Mouse (Mus musculus): Measurements from ENCODE around the gene Bcl11b.

Bcl11b gene

DNA sequence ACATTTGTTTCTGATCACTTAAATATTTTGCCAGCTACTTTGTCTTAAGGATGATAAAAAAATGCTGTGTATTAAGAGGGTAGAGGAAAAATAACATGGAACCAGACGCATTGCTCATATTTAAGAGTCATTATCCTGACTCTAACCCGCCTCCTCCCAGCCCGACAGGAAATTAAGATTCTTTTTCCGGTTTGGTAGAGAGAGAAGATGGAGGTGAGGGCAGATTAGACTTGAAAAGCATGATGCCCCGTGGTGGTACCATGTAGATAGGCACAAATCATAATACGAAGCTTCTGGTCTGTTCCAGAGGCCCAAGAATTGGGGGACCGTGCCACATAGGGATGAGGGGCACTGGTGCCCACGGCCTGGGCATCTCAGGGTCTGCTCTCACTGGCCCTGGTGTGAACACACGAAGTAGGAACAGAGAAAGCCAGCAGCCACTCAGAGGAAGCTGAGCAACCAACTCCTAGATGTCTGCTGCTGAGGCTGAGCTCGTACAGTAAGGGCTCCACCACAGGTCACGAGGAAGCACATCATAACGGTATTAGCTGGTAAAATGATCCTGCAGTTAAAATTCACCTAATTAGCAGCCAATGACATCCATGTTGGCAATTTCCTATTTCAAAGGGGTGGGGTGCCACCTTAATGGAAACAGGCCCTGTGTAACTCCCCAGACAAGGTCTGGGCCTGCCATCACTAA, 32.2 kb downstream of the Bcl11b start:
- DNase-seq (ENCODE audit: low read depth, low spot score) = no peak

DNA sequence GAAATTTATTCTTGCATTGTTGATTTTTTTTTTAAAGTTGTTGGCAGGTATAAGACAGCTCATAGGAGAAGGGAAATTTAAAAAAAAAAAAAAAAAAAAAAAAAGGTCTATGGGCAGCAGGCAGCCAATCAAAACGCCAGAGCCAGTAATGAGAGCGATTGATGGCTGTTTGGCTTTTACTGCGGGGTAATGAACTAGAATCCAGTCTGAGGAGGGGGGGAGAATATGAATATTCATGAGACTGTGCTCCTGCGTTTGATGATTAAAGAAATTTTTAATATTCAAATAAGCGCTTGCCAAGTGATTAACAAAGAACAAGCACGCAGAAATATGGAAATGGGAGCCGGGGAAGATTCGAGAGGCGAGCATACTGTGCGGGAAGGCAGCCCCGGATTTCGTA, 32.8 kb downstream of the Bcl11b start:
- no peak for DNase-seq (ENCODE audit: low read depth, low spot score)

DNA sequence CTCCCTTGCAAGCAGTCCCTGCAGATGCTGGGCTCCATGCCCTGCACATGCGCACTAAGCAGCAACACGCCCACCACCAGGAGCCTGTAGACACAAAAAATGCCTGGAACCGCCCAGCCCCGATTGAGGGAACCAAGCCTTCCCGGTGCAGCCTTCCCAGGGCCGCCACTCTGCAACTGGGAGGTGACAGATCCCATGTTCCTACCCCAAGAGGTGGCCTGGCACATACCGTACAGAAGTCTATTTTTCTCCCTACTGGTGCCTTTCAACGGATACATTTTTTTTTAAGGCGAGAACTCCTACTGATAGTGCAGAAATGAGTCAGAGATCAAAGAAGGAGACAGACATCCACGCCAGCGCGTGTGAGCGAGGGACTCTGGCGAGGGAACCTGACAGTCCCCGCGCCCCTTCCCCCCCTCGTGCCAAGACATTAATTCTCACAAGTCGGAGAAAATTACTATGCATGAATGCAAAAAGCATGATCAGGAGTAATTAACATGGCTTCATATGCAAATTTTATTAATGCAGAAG, 33.5 kb downstream of the Bcl11b start:
- no peak for DNase-seq (ENCODE audit: low read depth, low spot score)

DNA sequence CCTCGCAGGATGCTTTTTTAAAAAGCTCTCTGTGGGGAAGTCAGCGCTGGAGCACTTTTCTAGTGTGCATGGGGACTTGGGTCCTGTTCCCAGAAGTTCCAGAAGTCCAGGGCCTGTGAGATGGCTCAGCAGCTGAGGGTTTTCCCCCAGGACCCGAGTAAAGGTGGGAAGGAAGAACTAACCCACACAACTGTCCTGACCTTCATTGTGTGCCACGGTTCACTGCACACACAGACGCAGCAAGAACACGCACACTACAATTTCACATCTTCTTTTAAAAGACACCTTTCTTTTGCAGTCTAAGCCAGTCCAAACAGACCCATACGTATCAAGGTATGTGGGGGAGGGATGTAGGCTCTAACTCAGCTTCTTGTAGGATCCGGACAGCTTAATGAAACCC, 34.3 kb downstream of the Bcl11b start:
- no peak for DNase-seq (ENCODE audit: low read depth, low spot score)

DNA sequence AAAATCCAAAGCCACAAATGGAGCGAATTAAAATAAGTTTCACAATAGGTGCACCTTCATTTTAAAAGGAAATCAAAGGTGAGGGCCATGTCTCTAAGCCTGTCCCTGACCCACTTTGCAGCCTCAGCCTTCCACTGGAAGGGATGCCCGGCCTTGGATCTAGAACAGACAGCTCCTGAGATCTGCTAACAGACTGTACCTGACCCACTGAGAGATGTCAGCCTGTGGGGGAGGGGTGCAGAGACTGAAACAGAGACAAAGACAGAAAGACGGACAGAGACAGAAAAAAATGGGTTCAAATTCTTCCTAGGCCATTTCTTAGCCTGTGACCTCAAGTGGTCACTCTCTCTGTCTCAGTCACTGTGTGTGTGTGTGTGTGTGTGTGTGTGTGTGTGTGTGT, 35.1 kb downstream of the Bcl11b start:
- no peak for DNase-seq (ENCODE audit: low read depth, low spot score)

DNA sequence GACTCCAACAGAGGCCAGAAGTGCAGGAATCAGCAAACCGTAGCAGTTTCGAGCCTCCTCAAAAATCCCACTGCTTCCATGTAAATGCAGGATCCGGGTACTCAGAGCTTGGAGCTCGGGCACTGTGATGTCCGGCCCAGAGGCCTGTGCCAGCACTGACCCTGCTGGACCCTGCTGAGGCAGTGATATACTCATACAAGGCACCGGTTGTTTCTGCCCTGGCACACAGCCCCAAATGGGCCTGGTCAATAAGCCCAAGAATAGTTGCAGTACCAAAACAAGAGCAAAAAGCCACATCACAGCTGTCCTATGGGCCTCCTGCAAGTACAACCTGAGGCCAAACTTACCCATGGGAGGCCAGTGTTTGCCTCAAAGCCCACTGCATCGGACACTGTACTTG, 36.4 kb downstream of the Bcl11b start:
- DNase-seq (ENCODE audit: low read depth, low spot score) = no peak

DNA sequence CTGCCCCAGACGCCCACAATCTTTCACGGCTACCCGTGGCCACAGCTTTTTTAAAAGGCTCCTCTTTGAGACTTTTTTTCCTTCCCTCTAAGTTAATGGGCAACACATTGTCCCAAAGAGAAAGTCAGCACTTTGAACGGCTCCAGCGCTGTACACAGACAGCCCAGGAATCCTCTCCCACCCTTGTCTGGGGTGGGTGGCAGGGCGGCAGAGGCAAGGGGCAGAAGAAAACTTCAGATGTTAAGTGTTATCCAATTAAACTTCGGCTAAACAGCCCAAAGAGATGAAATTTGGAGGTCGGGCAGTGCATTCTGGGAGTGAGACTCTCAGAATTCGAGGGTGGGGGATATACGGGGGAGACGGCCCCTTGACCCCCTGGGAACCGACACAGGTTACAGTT, 38.3 kb downstream of the Bcl11b start:
- DNase-seq (ENCODE audit: low read depth, low spot score) = no peak

DNA sequence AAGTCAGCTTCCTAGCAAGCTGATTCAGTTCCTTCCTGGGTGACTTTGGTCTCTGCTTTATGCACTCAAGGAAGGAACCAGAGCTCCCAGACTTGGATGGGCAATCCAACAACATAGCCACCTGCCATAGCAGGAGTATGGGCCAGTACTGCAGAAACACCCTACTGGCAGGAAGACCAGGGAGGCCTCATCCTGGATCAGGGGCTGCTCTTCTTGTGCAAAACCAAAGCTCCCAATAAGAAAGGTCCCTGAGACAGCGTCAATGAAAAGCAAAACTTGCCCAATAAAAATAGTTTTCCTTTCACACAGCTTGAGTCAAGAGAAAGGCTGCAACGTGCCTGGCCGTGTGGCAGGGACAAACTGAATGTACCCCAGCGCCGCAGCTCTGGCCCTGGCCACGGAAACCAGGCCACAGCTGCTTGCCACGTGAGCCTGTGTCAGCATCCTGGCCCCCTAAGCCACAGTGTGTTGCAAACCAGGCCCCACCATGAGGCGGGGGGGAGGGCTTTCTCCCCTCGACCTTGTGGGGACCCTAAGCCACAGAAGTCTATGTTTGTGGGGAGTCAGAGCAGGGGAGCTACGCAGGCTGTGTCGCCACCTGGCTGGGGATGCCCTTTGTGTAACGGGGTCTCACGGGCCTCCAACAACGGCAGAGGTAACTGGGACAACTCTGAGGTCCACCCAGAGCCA, 38.9 kb downstream of the Bcl11b start:
- no peak for DNase-seq (ENCODE audit: low read depth, low spot score)

DNA sequence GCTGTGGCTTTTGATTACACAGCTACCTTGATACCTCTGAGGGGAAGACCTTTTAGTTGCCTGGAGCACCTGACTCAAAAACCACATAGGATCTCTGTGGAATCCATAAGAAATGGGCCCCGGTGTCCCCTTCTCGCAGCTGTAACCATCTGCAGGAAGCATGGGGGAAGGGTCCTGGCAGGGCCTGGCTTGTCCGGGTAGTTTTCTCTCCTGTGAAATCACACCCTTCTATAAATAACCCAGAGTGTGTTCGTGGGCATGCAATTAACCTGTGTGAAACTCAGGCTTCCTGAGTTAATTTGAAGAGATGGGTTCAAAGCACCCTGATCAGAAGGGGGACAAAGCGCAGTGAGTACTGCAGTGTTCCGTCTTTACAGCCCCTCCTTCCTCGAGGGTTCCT, 40.5 kb downstream of the Bcl11b start:
- DNase-seq (ENCODE audit: low read depth, low spot score) = no peak

DNA sequence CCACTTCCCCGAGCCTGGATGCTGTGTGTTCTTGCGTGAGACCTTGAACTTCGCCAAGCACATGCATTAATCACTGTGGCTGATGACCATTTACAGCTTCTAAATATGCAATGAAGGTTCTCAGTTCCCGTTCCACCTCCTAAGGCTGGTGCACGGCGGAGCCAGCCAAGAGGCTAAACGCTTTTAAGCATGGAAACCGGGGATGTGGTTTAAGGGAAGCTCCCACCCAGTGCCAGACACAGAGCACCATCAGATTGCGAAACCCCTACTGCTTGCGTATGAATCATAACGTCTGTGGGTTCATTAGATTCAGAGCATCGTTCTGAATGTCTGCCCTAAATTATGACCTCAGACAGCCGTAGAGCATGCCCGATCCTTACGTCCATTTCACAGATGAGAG, 41.6 kb downstream of the Bcl11b start:
- DNase-seq (ENCODE audit: low read depth, low spot score) = no peak

DNA sequence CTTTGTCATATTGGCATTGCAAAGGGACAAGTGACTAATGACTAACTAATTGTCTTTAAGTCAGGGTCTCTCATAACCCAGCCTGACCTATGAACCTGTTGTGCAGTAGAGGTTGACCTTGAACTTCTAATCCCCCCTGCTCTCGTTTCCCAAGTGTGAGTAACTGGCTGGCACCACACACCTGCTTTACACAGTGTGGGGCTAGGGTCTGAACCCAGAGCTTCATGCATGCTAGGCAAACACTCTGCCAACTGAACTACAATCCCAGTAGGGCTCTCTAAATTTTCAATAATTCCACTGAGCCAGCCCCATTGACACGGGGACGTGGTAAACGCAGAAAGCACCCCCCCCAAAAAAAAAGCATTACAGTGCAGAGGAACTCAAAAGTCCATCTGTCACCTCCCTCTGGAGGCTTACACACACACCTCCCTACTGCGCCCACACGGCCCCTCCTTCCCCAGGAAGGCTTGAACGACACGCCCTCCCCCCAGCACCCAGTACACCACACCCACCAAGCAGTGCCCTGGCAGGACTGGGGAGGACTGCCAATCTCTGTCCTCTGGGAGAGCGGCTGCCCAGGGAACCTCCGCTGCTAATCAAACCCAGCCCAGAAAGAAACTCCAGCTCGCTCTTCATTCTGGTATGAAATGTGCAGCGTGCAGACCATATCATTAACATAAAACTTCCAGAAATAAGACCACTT, 42.5 kb downstream of the Bcl11b start:
- DNase-seq (ENCODE audit: low read depth, low spot score) = no peak

DNA sequence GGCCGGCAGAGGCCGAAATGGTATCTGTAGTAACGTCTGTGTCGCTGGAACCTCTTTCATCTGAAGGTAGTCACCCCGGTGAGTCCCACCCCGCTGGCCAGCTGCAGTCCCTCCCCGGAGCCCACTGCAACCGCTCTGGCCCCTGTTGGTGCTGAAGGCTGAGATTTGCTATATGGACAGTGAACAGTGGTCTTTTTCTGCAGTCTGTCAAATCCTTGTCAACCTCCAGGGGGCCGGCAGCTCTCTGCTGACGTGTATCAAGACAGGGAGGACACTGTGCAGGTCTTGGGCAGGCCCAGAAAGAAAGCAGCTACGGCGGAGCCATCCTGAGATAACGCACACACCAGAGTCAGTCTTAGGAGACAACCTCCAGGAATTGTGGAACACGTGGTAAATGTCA, 43.0 kb downstream of the Bcl11b start:
- DNase-seq (ENCODE audit: low read depth, low spot score) = no peak

DNA sequence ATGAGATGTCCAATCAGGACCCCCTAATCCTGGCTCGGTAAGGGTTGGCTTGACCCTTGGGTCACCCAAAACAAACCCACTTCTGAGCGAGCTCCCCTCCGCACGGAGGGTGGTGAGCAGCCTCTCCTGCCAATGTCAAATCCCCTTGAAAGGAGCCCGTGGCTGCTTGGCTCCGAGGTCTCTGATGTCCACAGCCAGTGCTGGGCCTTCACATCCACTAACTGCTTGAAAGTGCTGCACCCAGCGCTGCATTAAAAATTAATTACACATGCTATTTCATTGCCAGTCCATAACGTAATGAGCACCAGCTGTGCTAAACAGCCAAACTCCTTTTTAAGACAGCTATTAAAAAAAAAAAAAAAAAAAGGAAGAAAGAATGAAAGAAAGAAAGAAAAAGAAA, 43.5 kb downstream of the Bcl11b start:
- DNase-seq (ENCODE audit: low read depth, low spot score) = no peak

DNA sequence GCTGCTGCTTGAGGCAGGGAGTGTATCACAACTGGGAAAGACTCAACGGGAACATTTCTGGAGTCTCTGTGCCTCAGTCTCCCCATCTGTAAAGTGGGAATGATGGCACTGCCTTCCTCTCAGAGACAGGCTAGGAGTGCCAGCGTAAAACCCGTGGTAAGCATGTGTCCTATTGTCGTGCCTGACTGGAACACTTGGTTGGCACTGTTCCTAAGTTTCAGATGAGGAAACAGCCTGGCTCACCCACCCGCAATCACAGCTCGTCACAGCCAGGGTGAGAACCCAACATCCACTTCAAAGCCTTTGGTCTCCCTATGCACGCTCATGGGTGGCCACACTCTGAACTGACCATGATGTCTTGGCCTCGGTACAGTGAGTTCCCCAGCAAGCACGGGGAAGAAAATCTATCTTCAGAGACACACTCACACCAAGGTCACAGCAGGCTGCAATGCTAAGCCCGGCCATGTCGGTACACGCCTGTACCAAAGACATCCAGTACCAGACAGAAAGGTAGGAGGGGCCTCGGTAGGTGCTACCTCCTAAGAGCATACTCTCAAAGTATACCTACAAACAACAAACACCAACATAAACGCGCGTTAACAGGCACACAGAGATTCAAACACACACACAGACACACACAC, 50.2 kb downstream of the Bcl11b start:
- no peak for DNase-seq (ENCODE audit: low read depth, low spot score)

DNA sequence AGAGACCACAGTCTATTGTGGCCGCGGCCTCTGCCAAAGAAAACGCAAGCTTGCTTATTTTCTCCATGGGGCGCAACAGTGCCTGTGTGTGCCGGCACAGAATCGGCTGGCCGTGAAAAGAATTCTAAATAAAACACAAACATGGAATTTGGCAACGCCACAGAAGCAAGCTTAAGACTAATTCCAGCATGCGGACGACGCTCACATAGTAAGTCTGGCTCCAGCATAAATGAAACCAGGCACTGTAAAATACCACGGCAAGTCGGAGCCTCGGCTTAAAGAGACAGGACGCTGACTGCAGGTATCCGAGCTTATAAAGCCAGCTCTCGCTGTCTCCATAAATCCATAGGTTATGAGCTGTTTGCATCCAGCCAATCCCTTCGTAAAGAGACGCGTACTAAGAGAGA, 51.1 kb downstream of the Bcl11b start:
- DNase-seq (ENCODE audit: low read depth, low spot score) = no peak

DNA sequence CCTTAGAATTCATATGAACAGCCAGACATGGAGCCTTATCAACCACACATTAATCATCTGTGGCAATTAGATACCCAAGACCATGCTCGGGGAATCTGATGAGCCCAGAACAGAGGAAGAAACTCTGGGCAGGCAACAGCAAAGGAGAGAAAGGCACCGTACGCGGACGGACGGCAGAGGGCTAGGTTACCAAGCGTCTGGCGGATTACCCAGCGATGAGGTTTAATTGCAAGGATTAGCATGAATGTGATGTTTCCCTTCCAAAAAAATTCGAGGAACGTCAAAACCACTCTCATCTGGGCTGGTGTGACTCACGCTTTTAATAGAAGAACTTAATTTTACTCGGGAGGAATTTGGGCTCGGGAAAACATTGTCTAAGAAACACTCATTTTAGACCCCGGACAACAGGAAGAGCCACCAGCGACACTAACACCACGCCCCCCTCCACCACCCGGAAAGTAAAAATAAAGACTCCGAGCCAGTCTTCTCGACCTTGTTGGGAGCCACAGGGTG, 52.7 kb downstream of the Bcl11b start:
- DNase-seq (ENCODE audit: low read depth, low spot score) = no peak

DNA sequence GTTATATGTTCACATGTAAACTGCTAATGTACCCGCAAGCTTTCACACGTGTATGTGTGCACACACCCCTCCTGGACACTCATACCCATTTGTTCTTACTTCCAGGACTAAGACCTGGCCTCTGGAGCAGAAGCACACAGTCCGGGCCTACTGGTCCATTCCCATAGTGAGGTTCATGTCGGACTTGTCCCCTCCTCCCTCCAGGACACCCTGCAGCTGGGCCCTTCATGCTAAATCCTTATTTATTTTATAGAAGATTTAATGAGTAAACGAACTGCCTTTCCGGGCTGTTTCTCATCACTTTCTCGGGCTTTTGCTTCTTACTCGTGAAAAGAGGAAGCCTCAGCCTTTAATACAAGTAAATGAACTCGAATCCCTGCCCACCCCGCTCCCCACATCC, 54.0 kb downstream of the Bcl11b start:
- DNase-seq (ENCODE audit: low read depth, low spot score) = no peak

DNA sequence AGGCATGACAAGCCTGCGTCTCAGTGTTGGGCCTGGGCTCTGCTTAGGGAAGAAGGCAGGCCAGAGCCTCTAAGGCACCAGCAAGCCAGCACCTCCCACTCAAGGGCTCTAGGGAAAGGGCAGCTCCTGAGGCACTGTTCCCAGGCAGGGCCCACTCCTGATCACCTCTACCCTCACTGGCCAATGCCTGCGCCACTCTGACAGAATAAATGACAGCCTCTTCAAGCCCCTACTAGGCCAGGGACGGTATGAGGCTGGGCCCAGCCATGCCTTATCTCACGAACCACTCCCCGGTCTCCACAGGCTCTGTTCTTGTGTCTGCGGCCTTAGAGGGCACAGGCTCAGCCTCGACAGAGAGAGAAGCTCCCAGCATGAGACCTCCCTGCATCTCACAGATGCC, 61.3 kb downstream of the Bcl11b start:
- no peak for DNase-seq (ENCODE audit: low read depth, low spot score)

DNA sequence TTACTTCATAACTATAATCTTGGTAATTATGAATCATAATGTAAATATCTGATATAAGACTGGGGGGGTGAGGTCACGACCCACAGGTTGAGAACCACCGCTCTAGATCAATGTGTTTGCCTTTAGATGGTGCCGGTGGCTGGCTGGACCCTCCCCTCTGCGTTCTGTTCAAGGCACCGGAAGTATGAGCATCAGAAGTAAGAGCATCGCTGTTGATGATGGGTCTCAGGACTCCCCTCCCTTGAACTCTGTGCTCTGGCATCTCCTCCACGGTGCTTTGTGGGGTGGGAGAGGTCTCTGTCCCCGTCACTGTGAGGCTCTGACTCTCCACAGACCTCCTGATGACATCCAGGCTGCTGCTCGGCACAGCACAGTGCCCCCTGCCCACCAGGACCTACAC, 62.6 kb downstream of the Bcl11b start:
- DNase-seq (ENCODE audit: low read depth, low spot score) = no peak

DNA sequence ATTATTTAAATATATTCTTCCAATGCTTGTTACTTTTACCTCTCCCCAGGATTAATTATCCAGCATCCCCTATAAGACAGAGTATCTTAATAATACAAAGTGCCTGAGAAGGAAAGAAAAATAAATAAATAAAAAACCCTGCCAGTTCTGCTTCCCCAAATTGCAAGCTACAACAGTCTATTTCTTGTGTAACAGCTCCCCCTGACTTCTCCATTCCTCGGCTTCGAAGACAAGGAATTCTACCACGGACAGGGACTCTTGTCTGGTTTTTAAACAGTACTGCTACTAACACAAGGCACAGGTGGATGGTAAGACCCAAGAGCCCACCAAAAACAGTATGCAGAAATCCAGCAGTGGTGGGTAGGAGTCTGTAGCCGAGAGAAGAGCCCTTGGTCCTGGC, 64.2 kb downstream of the Bcl11b start:
- no peak for DNase-seq (ENCODE audit: low read depth, low spot score)

DNA sequence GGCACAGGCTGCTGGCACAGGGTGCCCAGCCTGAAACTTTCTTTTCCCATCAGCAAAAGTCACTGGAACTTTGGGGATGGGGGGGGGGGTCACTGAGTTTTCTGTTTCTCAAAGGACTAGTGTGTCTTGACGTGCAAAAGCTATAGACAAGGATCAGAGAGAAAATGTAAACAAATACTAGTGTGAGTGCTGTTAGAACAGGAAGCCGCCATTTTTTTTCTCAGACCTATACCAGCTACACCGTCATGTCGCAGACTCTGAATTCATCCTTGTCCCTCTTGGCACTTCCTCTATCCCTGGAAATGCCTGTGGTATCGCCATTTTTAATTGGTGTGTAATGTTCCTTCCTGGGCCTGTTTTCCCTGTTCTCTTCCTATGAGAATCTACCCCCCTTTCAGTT, 66.4 kb downstream of the Bcl11b start:
- DNase-seq (ENCODE audit: low read depth, low spot score) = no peak

DNA sequence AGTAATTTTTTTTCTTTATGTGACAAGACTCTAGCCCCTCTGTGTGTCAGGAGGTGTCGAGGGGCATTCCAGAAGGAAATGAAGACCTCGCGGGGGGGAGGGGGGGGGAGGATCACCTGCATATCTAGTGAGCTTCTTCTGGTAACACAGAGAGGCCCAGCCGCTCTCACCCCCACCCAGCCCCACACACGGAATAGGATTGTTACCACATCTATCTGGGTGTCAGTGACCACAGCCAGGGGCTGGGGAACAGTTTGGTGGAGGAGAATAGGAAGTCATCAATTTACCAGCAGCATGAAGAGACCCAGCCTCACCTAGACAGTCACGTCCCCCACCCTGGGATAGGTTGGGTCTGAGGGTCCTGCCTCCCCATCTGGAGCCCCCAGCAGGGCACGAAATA, 67.0 kb downstream of the Bcl11b start:
- no peak for DNase-seq (ENCODE audit: low read depth, low spot score)
